Mouse (Mus musculus) heart, postnatal 0 days (tissue): ENCODE measurements around the gene Lrrc20. TPM values are rescaled to one million over a fixed set of nuclear protein-coding genes. Genes with fewer than 3 reads are reported as not detected.
"Not testable (repeated sequence)": the region's sequence is repeated elsewhere in the genome, so short reads cannot be mapped to it uniquely, and the experiment has no call there.

Experiments used
- ATAC-seq: fragments of 200-750 bp; cut with Nextera tagmentation; 2 replicates; pipeline ENCODE4 v1.8.0; 2017; ENCODE audit warnings: low read depth, moderate number of reproducible peaks, moderate library complexity; ENCODE audit not compliant: insufficient read depth
- DNase-seq: peaks from one replicate; pipeline ENCODE4 v3.0.0-alpha.2; 2016; ENCODE audit warnings: low spot score
- H3K27ac ChIP-seq: fragments of 300-500 bp; sonication (generic); 2 replicates; pipeline ENCODE4 v1.5.1; 2014; ENCODE audit warnings: low read depth, mild to moderate bottlenecking
- H3K27me3 ChIP-seq: fragments of 300-500 bp; sonication (generic); 2 replicates; pipeline ENCODE4 v1.6.1; 2014; ENCODE audit warnings: low read length, mixed read lengths; ENCODE audit not compliant: control insufficient read depth, insufficient read depth
- H3K36me3 ChIP-seq: fragments of 300-500 bp; sonication (generic); replicated peaks from 2 replicates; pipeline ENCODE4 v1.6.1; 2014; ENCODE audit warnings: low read length, mixed read lengths; ENCODE audit not compliant: control insufficient read depth, insufficient read depth
- H3K4me1 ChIP-seq: fragments of 300-500 bp; sonication (generic); 2 replicates; pipeline ENCODE4 v1.6.1; 2014; ENCODE audit warnings: antibody characterized with exemption; ENCODE audit not compliant: control insufficient read depth, insufficient read depth
- H3K4me2 ChIP-seq: fragments of 300-500 bp; sonication (generic); 2 replicates; pipeline ENCODE4 v1.6.1; 2014; ENCODE audit warnings: low read depth, mild to moderate bottlenecking, low read length, moderate library complexity
- H3K4me3 ChIP-seq: fragments of 300-500 bp; sonication (generic); 2 replicates; pipeline ENCODE4 v1.5.1; 2014; ENCODE audit warnings: low read depth, low read length
- H3K9ac ChIP-seq: fragments of 300-500 bp; sonication (generic); replicated peaks from 2 replicates; pipeline ENCODE4 v1.6.1; 2014; ENCODE audit warnings: low read depth, low read length, mixed read lengths
- H3K9me3 ChIP-seq: fragments of 300-500 bp; sonication (generic); replicated peaks from 2 replicates; pipeline ENCODE4 v1.6.1; 2016; ENCODE audit warnings: low read length; ENCODE audit not compliant: control insufficient read depth
- CTCF ChIP-seq: IDR thresholded peaks from 2 replicates; pipeline ENCODE4 v1.5.1; 2016; ENCODE audit warnings: antibody characterized with exemption, control low read depth, low read depth
- EP300 ChIP-seq: IDR thresholded peaks from 2 replicates; pipeline ENCODE4 v1.6.1; 2016; ENCODE audit warnings: antibody characterized with exemption, low read depth
- WGBS: fragments of 180-500 bp; shearing (Covaris S2); extraction: QIAGEN DNeasy Blood & Tissue Kit; methylation state at CpG from one replicate; pipeline ENCODE4 v1.1.7; 2014; 5-methylcytosine and 5-hydroxymethylcytosine counted together
- polyA plus RNA-seq: library from polyadenylated mRNA; unstranded; fragments of >200 nt; fragmentation: Nextera tagmentation; extraction: Ambion mirVana; gene quantifications from 2 replicates; pipeline ENCODE4 v1.2.1, GENCODE M21; 2015
- total RNA-seq: library from RNA; depleted of rRNA; stranded (reverse); fragments of >200 nt; gene quantifications from 2 replicates; pipeline ENCODE4 v1.2.3, GENCODE M21; 2014; ENCODE audit warnings: low replicate concordance

The Lrrc20 gene
- total and polyA plus RNA-seq, 2 experiments from 2014 or later, result 12.9 to 15.2 TPM

GRCm38 (mm10) chr10:61623874-61624273, 148.3 kb downstream of the Lrrc20 start:
- H3K27ac ChIP-seq, ATAC-seq, H3K9ac ChIP-seq, DNase-seq, H3K4me3 ChIP-seq, H3K9me3 ChIP-seq, H3K4me2 ChIP-seq, H3K36me3 ChIP-seq: not testable (repeated sequence)
- Histone ChIP-seq H3K4me1 (peaks cover 19% of the 10 kb centered on the region), H3K27me3 (peaks cover 20% of the 10 kb centered on the region)
- peak; percentile 8; the same call in 1 of the 2 replicates for TF ChIP-seq CTCF
- 76% methylated on average over 3 of the region's 3 CpGs for WGBS

- no peak for DNase-seq
Measured at GRCm38 (mm10) chr10:61624771-61625170, 149.2 kb downstream of the Lrrc20 start.

GRCm38 (mm10) chr10:61625381-61626257, 150.0 kb downstream of the Lrrc20 start:
- Histone ChIP-seq H3K9ac (no peak overlapping the region), H3K9me3 (no peaks in the 10 kb centered on the region), H3K36me3 (no peaks in the 10 kb centered on the region), H3K4me3 (peak overlapping the region; percentile 40), H3K27ac (no peak overlapping the region), H3K27me3 (peaks cover 20% of the 10 kb centered on the region), H3K4me2 (peak overlapping the region; percentile 60), H3K4me1 (peaks cover 19% of the 10 kb centered on the region)
- ATAC-seq (peak; percentile 28; the same call in 1 of the 2 replicates), DNase-seq (no peak)
- 4% methylated on average over 73 of the region's 74 CpGs for WGBS
- TF ChIP-seq EP300, result no peak
- TF ChIP-seq CTCF, result no peak

More at GRCm38 (mm10) chr10:61624771-61625170, 149.2 kb downstream of the Lrrc20 start:
- H3K27ac ChIP-seq, result no peak overlapping the region
- H3K9me3 ChIP-seq, result no peaks in the 10 kb centered on the region
- TF ChIP-seq CTCF, result no peak
- TF ChIP-seq EP300, result no peak
- no peaks in the 10 kb centered on the region for H3K36me3 ChIP-seq
- WGBS, result 37% methylated on average over 5 of the region's 5 CpGs
- no peak overlapping the region for H3K9ac ChIP-seq
- no peak for ATAC-seq
- H3K4me1 ChIP-seq, result peaks cover 19% of the 10 kb centered on the region
- no peak overlapping the region for H3K4me2 ChIP-seq
- H3K27me3 ChIP-seq, result peaks cover 20% of the 10 kb centered on the region
- H3K4me3 ChIP-seq, result no peak overlapping the region

- H3K36me3 ChIP-seq, result no peaks in the 10 kb centered on the region
- ATAC-seq (no peak), DNase-seq (no peak)
- no peaks in the 10 kb centered on the region for H3K9me3 ChIP-seq
- no peak overlapping the region for H3K4me2 ChIP-seq
- peaks cover 19% of the 10 kb centered on the region for H3K4me1 ChIP-seq
- H3K27ac ChIP-seq, result no peak overlapping the region
- no peak overlapping the region for H3K9ac ChIP-seq
- no peak overlapping the region for H3K4me3 ChIP-seq
- TF ChIP-seq CTCF (no peak), EP300 (no peak)
- H3K27me3 ChIP-seq, result peaks cover 20% of the 10 kb centered on the region
- WGBS, result 85% methylated on average over 3 of the region's 3 CpGs
Measured at GRCm38 (mm10) chr10:61626551-61626950, 150.9 kb downstream of the Lrrc20 start.

GRCm38 (mm10) chr10:61627195-61627937, 151.8 kb downstream of the Lrrc20 start:
- Histone ChIP-seq H3K36me3 (no peaks in the 10 kb centered on the region), H3K4me1 (peaks cover 19% of the 10 kb centered on the region), H3K4me3 (no peak overlapping the region), H3K9ac (no peak overlapping the region), H3K9me3 (no peaks in the 10 kb centered on the region), H3K27ac (peak overlapping the region; percentile 63), H3K4me2 (no peak overlapping the region), H3K27me3 (peaks cover 20% of the 10 kb centered on the region)
- ATAC-seq (0 out of 2 replicates have a peak, but pooled peaks have one; percentile 16), DNase-seq (no peak)
- no peak for TF ChIP-seq EP300
- no peak for TF ChIP-seq CTCF
- WGBS, result 43% methylated on average over 15 of the region's 15 CpGs
